Mouse (Mus musculus) layer of hippocampus, postnatal 36 days (tissue): ENCODE data around the gene Cdk14. TPM values are rescaled to one million over a fixed set of nuclear protein-coding genes. Genes with fewer than 3 reads are reported as not detected.
A peak's percentile ranks its signal among the peaks of the same experiment; 100 is the strongest.

Experiments
- DNase-seq, 2 experiments: peaks; one replicate each; pipeline ENCODE4 v3.0.0; 2022
- total RNA-seq, 2 experiments: library from RNA; stranded (reverse); gene quantifications; 2 replicates each; pipeline ENCODE4 v1.2.3; 2021

The Cdk14 gene
- total RNA-seq, 2 experiments from 2014 or later: 254 to 260 TPM

DNA sequence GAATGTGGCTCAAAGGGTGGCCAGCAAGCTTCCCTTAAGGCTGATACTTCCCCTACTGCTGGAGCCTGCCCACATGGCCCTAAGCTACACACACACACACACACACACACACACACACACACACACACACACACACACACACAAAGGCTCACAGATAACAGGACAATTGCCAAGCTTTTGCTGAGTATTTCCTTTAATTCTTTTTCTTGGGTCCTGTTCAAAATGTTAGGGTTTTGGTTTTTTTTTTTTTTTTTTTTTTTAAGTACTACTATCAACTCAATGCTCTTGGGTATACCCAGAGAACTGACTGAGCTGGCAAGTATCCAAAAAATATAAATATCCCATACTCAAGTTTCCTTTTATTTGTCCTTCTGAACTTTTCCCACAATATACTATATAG, 239.8 kb downstream of the Cdk14 start:
- DNase-seq: no peak

DNA sequence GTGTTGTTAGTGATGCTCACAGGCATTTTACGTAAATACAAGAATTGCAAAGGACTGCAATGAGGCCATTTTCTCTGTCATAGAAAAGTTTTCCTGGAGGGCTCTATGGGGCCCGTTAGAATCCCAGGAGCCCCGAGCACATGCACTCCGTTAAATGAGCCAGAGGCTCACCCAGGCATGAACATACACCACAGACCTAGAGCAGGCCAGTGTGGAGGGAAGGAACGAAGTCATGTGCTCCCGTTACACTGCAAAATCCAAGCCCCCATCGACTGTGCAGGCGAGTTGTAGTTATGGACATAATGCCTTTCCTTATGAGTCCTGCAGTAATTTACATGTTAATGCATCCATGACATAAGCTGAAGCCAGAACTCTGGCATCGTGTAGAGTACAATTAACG, 244.1 kb downstream of the Cdk14 start:
- DNase-seq: no peak

DNA sequence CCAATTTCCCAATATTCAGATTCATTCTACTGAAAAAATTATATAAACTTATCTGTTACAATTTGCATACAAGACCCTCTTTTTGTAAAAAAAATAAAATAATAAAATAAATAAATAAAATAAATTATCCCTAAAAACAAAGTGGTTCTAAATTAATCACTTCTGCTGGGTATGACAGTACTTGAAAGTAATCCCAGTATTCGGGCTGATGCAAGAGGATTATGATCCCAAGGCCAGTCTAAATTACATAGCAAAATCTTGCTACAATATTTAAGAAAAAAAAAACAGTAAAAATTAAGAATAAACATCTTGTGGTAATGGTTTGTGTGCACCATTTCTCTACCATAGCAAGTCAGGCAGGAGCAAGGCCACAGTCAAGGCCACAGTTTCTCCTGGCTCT, 244.5 kb downstream of the Cdk14 start:
- no peak for DNase-seq

DNA sequence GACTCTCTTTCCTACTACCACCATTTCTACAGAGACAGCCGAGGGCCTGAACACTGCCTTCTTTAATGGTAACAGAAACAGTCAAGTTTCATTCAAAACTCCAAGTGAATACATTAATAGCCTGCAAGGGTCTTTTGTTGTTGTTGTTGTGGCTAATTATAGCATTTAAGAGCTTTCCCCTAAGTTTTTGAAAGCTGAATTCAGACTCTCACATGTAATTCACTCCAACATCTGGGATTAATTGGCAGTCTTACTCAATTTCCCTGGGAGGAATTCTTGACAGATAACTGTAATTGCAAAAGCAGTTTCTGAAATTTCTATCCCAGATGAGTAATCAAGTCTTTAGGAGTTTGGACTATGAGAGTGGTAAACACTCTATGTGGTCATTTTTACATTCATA, 245.0 kb downstream of the Cdk14 start:
- DNase-seq: no peak

DNA sequence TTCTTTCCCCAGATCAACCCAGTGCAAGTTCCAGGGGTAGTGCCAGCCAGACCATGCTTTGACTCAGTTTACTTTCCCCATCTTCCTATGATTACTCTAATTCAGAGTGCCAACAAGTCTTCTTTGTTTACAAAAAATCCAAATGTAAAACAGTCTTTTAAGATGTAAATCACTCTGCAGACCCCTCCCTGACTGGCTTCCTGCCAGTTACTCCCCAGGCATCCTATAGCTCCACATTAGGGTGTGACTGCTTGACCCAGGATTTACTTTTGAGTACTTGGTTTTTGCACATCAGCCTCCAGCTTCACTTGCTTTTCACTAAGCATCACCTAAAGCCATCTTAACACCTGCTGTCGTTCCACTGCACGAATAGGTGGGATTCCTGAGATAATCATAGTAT, 254.0 kb downstream of the Cdk14 start:
- DNase-seq: no peak

DNA sequence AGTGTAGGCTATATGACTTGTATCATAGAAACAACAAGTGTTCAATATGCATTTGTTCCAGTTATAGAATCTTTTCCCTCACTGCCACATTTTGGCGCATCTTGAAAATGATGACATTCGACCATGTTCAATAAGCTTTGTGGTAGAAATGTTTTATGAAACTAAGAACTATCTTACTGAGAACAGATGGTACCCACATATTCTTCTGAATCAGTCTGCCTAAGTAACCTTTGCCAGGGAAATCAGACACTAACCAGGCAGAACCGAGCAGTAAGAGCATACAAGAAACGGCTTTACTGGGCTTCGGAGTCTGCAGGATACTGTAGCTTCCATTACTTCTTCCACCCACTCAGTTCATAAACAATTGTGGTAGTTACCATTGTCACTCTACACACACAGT, 255.8 kb downstream of the Cdk14 start:
- DNase-seq: no peak

DNA sequence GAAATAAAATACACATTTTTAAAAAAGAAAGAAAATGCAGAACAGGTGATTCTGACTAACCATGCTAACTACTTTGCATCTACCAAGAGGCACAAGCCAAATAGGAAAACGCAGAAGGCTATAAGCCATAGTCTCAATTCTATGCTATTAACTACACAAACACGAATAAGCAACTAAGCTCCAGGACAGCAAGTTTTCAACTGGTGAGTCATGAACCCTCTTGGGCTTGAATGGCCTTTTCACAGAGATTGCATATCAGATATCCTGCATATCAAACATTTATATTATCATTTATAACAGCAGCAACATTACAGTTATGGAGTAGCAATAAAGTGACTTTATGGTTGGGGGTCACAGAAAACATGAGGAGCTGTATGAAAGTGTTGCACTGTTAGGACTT, 256.3 kb downstream of the Cdk14 start:
- DNase-seq: no peak

DNA sequence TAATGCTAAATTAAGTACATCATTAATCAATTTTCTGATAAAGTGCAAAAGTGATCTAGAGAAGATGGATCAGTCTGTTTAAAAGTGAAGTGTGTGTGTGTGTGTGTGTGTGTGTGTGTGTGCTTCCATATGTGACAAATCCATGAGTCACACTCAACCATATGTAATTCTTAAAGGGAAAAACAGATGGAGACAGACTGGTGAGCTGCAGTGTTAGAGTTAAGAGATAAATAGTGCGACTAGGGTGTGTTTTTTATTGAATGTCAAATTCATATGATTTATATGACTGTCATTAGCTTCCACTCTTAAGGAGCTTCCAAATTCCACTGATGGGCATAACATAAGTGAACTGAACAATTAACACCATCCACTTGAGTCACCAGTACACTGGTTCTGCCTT, 260.6 kb downstream of the Cdk14 start:
- no peak for DNase-seq

DNA sequence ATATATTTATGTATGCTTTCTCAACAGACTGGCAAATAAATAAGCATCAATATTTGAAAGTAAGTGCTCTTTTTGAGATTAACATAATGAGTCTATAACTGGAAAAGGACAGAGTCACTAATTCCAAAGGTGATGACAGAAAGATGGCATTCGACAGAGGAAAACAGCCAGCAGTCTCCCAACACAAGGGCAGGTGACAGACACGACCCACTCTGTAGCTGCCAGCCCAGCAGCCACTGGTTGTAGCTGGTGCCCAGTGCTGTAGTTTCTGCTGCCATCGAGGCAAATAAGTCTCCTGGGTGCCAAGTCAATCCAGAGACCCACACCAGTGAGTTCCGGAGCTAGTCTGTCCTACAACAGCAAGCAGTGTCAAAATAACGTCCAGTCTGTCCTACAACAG, 280.3 kb downstream of the Cdk14 start:
- DNase-seq: no peak

DNA sequence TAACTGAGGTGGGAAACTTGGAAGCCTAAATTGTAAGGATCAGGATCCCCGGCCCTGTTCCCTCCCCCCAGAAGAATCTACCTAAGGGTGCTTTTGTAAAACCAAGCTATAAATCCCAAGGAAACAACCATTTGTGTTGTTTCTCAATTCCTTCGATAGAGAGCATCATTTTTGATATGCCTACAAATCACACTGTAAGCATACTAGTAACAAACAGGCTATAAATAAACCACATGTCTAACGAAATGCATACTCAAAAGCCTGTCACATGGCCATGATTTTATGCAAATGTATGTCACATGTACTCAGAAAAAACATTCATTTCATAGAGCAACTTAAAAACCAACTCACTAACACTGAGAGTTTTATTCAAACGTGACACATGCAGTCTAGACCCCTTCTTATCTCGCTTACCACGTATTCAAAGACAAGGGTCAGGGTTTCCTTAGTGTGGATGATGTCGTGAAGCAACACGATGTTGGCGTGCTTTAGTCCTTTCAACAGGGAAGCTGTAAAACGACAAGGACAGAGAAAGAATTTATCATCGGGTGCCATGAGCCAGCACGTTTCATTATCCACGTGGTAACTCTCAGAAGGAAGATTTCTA, 285.1 kb downstream of the Cdk14 start:
- no peak for DNase-seq

DNA sequence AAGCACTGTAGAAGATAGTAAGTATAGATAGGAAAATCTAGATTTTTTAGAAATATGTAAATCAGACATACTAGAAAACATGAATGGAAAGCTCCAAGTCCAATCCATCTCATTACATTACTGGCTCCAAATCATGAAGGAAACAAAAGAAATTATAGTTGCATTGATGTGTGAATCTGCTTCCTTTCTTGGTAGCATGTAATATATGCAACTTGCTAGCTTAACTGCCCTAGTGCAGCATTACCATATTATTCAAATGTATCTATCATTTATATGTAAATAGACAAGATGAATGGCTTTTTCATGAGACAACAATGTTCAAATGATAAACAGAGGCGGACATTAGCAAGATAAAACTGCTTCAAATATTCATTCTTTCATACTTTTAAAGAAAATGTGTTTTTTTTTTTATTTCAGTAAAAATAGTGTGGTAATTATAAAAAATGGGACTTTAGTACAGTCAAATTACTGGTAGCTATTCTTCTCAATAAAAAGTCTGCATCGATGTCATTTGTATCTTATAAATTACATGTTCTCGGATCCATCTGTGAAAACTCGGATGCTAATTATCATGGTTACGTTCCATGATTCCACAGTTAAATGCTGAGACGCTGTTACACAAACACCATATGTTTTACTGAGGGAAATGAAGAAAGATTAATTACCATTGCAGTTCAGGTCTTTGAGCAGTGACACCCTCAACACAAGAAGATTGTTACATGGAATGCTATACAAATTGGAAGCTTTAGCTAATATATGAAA, 285.8 kb downstream of the Cdk14 start:
- DNase-seq: no peak

DNA sequence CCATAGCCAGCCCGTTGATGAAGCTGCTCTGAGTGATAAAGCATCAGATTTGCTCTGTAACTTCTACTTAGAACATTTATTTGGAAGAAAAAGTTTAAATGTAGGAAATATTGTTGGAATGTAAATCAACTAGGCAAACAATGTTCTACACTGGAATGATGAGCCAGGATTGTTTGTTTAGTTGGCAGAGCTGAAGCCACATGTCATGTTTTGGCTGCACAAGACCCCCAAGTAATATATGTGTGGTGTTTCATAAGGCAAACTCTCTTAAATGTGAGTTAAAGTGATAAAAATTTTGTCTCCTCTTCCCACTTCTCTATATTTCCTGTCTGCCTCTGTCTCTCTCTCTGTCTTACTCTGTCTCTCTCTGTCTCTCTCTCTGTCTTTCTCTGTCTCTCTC, 291.3 kb downstream of the Cdk14 start:
- DNase-seq: no peak

DNA sequence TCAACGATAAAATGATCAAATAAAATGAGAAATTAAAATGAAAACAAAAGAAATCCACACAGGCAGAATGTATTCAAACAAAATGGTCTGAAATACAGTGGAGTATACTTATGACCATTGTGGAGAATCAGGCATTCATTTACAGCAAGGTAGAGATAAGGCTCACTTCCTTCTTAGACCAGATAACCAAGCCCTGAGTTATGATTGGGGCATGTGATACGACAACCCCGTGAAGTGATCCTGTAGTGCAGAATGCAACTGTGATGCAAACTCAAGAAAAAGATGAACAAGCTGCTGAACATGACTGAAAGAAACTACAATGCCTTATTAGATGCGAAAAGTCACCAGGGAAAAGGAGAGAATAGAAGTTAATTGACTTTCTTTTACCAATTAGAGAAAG, 295.5 kb downstream of the Cdk14 start:
- DNase-seq: no peak

DNA sequence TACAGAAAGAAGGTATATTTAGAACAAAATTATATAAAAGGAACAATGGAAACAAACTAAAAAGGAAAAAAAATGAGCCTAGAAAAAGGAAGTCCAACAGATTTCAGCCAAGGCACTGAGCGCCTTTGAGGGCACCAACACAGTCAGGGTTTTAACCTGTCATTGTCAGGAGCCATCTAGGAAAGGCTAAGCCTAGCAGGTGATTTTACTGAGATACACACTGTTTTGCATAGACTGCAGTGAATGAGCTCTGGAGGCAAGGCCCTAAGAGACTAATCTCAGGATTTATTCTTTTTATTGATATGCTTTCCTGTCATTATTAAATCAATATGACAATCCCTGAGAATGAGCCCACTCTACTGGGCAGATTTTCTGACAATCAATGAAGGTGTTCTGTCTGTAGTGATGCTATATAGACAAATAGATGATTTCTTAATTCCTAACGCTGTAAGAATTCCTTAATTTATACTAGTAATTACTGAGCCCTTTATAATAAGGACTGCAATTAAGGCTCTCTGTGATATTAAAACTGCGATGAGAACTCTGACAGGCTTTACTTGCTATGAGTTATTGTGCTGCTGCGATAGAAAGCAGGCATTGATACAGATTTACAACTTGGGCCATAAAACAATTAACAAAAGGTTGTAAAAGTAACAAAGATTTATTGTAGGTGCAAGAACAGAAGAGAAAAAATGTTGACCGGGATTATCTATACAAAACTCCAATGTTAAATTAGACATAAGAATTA, 303.2 kb downstream of the Cdk14 start:
- no peak for DNase-seq

DNA sequence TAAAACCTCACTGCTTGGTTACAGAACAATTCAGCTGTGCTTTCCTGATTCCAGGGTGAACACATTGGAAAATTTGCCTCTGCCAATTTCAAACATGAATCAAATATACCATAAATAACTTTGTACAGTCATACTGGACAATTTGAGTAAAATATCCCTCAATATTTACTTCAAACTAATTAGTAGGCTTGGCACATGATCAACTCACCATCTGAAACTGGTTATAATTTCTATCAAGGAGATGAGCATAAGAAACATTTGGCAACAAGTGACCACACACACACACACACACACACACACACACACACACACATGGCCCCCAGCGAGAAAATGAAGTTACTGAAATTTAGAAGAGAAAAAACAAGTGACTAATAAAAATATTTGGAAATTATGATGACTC, 304.6 kb downstream of the Cdk14 start:
- no peak for DNase-seq

DNA sequence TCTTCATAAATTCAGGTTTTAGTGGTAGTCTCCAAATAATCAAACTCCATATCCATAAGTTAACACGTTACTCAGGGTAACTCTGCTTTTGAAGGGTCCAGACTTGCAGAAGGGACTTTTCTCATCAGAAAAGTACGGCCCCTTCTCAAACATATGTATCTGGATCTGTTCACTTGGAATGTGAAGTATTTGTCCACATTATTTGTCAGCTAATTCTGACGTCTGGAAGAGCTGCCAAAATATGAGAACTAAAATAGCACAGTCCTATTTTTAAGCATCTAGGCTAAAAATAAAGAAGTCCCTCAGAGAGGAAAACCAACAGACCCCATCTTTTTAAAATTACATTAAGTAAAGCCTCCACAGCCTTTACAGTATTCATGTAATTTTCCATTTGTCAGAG, 310.5 kb downstream of the Cdk14 start:
- DNase-seq: no peak

DNA sequence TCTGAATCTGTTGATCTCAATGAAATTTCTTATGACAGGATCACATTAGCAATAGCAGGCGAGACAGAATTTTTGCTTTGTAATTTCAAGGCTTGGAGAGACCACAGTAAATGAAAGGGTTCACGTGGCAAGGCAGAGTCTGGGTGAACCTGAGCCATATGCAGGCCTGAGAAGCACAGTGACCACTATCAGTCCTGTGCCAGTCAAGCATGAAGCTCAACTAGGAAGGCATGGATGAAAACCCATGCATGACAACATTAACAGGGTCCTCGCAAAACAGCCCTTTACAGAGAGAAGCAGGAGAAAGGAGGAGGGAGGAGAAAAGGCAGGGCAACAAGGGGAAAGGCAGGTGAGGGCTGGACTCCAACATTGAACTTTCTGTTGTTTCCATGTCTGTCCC, 311.1 kb downstream of the Cdk14 start:
- no peak for DNase-seq

DNA sequence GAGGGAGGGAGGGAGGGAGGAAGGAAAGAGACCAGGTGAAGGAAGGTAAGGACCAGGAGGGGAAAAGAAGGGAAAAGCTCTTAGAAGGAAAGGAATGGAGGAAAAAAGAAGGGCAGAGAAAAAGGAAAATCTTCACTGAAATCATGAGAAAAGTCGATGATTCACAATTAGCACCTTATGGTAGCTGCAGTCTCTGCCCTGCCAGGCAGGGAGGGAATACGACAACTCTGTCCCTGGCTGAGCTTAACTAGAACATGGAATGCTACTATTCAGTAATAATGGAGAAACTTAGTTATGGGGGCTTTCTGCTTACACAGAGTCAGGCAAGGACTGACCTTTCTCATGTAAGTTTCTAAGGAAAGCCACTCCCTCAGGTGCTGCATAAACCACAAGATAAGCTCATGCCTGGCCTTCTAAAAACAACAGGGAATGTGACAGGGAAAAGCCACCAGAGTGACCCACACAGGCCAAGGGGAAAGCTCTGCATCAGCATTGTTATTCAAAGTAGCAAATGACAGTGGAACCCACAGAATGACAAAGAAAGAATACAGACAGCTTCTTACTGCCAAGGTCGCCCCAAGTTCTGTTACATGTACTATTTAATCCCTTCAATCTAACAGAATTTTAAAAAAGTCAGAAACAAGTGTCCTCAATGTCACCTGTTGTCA, 323.7 kb downstream of the Cdk14 start:
- no peak for DNase-seq

DNA sequence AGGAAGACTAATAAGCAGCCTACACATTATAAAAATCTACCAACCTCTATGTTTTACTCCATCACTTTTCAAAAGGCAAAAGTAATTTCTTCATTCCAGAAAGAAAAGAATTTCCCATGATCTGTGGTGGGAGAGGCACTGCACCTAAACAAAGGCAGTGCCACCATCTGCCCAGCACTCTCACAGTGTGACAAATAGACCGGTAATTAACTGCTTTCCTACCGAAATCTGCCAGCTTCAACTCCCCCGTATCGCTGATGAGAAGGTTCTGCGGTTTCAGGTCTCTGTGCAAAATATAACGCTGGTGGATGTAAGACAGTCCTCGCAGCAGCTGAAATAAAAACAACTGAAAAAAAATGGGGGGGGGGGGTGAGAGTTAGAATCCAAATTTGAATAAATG, 327.4 kb downstream of the Cdk14 start:
- peak; percentile 33 to 38 for DNase-seq

DNA sequence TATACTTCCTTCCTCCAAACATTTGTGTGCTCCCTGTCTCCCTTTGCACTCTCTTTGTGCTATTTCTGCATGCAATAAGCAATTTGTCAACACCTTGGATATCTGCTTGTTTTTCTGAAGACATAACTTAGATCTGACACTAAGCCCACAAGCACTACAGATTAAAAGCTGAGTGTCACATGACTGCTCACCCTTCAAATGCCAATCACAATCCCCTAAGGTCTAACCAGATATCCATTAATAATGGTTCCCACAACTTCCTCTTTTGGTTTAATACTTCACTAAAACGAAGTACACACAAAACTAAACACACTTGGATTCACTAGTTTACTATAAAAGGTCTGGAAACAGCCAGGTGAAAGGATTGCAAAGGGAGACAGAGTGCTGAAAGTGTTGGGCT, 348.6 kb downstream of the Cdk14 start:
- DNase-seq: no peak

DNA sequence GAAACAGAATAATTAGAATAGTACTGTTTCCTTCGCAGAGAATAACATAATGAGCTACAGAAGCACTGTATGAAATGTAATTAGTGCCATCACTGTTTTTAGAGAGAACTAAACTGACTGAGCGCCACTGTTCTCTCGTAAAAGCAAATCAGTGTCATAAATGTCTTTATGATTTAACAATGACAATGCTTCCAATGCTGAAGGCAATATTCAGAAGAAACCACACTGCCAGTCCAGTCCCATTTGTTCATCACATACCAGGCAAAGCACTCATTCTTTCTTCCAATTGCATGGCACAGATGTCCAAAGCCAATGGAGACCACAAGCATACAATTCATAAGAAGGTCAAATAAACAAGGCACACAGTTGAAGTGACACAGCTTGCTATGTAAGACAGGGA, 355.4 kb downstream of the Cdk14 start:
- no peak for DNase-seq

DNA sequence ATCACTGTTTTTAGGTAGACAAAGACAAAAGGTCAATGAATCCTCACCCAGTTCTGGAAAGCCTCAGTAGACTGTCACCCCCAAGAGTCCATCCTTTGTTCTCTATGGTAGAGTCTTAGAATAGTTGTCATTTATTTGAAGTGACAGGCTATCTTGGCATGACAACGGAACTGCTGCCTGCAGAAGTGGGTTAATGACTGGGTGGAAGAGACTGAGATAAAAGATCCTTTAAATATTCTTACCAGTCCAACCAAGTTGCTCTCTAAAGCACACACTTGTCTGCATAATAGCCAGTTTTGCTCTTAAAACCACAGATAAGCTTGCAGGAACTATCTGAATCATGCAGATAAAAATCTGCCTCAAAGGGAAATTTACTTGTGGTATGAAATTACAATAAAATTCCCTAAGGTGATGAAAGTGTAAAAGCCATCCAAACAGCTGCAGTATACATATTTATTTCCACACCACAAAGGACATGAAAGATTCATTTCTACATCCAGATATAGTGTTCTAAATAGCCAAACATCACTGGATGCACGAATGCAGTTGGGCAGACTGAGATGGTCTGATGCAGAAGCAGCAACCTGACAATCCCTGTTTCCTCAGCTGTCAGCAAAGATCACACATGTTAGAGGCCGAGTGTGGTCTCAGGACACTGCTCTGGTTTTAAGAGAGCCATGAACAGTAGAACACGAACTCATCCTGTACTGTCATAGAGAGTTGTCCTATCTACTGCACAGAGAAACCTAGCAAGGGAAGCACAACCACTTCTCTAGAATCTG, 363.8 kb downstream of the Cdk14 start:
- no peak for DNase-seq

DNA sequence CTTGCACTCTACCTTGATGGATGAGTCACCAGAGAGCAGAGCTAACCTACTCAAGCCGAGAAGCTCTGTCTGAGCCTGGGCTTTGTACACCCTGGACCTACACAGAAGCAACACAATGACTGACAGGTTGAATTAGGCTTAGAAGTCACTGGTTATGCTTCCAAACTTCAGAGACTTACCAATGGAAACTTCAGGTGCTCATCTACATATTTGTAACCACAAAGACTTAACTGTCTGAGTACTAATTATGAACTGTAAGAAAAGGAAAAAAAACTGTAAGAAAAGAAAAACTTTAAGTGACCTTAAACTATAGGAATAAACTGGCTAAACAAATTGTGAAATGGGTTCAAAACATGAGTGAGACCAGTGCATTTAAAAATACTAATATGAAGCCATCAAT, 364.6 kb downstream of the Cdk14 start:
- DNase-seq: no peak
